Mouse (Mus musculus) brain, embryonic 14.5 days (tissue): ENCODE measurements around the gene Magel2. TPM values are rescaled to one million over a fixed set of nuclear protein-coding genes. Genes with fewer than 3 reads are reported as not detected.

ENCODE experiments used
- DNase-seq: peaks from one replicate; pipeline ENCODE4 v3.0.0-alpha.2; 2011; ENCODE audit warnings: low read depth
- CTCF ChIP-seq: fragments of 200-500 bp; IDR thresholded peaks from 2 replicates; pipeline ENCODE4 v1.5.1; 2012; ENCODE audit warnings: inconsistent platforms, mild to moderate bottlenecking, moderate library complexity, borderline replicate concordance; ENCODE audit not compliant: insufficient read depth, insufficient read length; ENCODE audit errors: extremely low read depth
- POLR2A ChIP-seq: fragments of 200-500 bp; IDR thresholded peaks from 2 replicates; pipeline ENCODE4 v1.6.1; 2012; ENCODE audit warnings: mild to moderate bottlenecking, inconsistent platforms, borderline replicate concordance; ENCODE audit not compliant: poor library complexity, insufficient read depth, insufficient read length, severe bottlenecking; ENCODE audit errors: extremely low read depth
- polyA plus RNA-seq: library from polyadenylated mRNA; depleted of rRNA; stranded (reverse); fragments of >200 nt; gene quantifications from 2 replicates; pipeline ENCODE4 v1.2.3, GENCODE M21; 2012

Magel2 gene
- polyA plus RNA-seq, 1 experiment, result 71.9 TPM

DNA sequence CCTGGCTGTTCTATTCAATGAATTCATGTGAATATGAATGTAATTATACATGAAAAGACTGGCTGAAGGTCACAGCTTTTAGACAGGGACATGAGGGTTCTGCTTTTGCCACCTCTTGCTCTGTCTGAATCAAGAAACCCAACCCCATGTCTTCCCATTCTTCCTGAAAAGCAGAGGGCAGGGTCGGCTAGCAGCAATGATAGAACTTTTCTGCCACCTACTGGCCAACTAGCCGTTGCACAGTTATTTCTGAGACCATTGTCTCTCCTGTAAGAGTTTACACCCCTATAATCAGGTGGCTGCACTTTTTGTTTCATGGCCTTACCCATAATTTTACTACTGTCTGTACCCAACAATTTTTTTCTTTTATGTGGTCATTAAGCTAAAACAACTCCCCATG, 5.6 kb downstream of the Magel2 start:
- TF ChIP-seq POLR2A (no peak), CTCF (peak; percentile 68; the same call in 1 of the 2 replicates)
- peak; percentile 80 for DNase-seq

DNA sequence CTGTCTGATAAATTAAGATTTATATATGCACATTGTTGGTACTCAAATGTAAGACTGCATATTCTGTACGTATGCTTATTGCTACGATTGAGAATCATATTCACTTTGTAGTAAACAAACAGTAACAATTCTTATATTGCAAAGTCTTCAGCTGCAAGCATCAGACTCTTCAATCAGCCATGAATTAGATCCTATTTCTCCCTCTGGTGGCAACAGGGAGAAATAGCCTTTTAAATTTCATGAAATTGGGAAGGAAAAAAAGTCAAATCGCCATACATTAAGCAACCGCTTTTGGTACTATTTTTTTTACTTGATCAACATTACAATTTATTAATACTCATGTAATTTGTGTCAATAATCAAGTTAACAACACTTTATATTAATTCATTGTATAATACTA, 11.5 kb downstream of the Magel2 start:
- TF ChIP-seq POLR2A, result no peak
- TF ChIP-seq CTCF, result 0 out of 2 replicates have a peak, but pooled peaks have one; percentile 5
- DNase-seq, result peak; percentile 37

DNA sequence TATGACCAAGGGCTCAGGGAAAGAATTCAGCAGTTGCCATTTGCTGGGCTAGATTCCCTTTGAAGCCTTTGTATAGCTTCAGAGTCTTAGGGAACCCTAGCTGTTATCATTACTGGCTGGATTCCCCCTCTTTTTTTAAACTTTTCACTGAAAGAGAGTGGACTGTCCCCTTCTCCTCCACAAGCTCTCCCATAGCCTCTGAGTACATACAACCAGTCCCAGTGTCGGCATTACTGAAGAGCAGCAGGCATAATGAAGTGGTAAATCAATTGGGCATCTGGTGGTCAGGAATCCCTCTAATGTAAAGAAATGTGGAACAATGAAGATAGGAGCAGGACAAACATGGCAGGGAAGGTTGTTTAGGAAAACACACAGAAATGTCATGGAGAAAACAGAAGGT, 15.4 kb downstream of the Magel2 start:
- TF ChIP-seq CTCF, result no peak
- no peak for TF ChIP-seq POLR2A
- no peak for DNase-seq

DNA sequence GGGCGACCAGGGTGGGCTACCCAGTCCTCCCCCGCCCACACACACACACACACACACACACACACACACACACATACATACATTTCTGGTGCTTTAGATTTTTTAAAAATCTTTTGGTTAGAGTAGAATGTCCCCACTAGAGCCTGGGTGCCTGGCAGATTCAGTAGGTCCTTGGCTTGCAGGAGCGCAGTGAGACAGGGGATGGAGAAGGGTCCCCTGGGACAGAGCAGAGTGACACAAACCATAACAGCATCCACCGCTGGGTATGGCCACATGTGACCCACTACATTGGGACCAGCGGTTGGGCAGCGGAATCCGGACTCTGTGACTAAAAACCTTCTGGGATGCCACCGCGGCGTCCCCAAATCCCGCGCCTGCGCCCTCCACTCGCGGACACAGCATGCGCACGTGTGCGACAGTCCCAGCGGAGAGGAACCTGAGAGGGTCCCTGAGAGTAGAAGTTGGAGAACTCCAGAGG, 29.8 kb downstream of the Magel2 start:
- peak; percentile 59 for DNase-seq
- TF ChIP-seq POLR2A, result no peak
- TF ChIP-seq CTCF, result no peak

DNA sequence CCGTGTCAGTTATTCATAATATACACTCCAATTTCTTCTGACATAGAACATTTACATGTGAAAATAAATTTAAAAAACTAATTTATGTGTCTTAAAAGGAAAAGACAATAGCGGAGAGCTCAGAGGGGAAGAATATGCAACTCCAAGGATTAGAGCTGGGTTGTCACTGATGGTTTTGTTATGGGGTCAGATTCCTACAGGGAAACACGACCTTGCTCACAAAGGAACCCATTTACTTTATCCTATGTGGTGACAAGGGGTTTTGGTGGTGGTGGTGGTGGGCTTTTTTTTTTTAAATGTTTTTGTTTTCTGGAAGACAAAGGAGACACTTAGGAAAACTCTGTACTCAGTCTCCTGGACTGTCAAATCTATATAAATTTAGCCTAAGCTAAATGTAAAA, 31.0 kb downstream of the Magel2 start:
- no peak for TF ChIP-seq CTCF
- no peak for TF ChIP-seq POLR2A
- no peak for DNase-seq

DNA sequence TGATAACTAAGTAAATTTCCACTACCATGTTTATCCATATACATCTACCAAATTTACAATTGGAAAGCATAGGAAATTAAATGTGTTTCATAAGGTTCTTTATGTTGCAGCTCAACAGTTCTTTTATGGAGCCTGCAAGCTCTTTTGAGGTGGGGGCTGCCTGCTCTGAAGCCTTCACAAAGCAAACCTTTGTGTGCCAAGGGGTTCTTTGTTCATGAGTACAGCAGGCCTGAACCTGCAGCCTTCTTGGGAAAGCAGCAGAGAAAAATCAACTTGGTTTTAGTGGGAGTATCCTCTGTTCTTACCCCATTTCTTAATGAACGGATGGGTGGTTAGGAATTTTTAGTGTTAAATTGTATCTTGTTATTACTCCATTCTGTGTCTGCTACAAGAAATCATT, 38.4 kb downstream of the Magel2 start:
- TF ChIP-seq POLR2A (no peak), CTCF (no peak)
- DNase-seq, result peak; percentile 87

DNA sequence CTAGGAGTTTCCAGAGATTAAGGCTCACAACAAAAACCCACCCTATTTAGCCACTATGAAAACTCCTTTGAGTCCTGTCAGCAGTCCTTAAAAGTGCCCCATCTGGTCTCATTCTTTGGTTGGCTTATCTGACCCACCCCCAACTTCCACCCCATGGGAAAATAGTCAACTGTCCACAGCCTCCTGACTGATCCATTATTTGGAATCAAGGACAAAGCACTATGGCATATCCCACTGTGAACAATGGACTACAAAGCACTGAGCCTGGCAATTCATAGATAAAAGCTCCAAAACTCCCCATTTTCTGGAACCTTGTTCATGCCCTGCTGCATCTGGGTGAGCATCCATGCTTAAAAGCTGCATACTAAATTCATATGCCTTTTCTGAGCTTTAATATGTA, 39.4 kb downstream of the Magel2 start:
- no peak for TF ChIP-seq POLR2A
- TF ChIP-seq CTCF, result no peak
- DNase-seq, result peak; percentile 69

DNA sequence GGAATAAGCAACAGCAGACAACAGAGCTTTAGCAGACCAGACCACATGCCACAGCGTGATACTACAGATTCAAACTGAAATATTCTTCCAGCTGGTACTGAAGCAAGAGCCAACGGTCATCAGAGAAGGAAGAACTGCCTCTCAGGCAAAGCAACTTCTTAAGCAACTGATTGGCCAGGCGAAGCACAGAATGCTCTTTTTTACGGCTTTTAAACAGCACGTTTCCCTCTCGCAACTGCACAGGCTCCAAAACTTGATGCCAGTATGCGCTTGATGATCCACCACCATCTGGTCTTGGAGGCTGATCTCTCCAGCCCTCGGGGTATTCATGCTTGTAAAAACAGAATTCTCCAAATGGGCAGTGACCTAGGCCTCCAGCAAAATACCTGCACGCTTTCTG, 41.5 kb downstream of the Magel2 start:
- DNase-seq, result peak; percentile 61
- TF ChIP-seq POLR2A (no peak), CTCF (no peak)

DNA sequence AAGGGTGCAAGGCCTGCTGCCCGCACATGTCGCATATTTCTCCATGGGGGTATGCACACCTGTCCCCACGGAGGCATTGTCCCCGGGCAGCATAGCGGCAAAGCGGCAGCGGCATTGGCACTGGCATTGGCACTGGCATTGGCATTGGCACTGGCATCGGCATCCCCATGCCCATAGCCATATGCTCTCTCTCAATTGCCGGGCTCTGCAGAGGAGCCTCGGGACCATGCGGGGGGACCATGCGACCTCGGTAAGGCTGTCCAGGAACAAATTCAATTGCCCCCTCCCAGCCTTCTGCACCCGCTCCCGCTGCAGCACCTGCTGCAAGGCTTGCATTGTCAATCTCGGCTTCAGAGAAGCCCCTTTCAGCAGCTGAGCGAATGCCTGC, 42.3 kb downstream of the Magel2 start:
- no peak for TF ChIP-seq POLR2A
- TF ChIP-seq CTCF, result no peak
- no peak for DNase-seq

DNA sequence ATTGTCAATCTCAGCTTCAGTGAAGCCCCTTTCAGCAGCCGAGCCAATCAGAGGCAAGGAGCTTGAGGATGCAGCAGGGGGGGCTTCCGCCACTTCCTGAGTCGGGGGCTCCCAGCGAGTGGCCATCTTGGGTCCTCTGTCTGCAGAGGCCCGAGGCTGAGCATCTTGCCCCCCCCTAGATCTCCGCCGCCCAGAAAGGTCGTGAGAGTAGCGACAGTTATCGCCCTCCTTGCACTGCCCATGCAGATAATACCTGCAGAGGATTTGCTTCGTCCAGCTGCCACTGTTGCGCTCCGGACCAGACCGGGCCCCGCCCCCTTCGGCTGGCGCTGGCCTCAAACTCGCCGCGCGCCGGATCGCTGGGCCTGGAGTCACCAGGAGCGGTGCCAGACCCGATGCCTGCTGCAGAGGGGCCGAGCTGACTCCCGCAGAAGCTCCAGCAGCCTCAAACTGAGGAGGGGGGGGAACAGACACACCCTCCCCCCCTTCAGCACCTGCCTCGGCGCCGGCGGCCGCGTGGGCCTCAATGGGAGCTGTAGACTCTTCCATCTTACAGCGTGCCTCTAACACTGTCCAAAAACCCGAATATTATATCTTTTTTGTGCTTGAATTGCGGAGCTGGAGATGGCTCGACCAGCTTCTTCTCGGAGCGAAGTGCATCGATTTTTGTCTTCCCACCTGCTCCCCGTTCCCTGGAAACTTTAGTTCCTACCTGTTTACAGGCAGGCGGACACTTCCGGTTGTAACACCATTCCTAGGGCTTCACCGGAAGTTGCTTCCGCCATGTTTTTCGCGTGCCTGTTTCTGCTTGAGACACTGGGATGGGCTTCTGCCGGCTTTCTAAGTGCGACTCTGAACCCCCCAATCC, 42.9 kb downstream of the Magel2 start, which contains the start of gene Mkrn3:
Gene Mkrn3 (minus strand): TSS at position 647 of the 868 bp plus-strand sequence.
- peak; percentile 98 for DNase-seq
- TF ChIP-seq CTCF (no peak), POLR2A (no peak; the same call in 1 of the 2 replicates)

DNA sequence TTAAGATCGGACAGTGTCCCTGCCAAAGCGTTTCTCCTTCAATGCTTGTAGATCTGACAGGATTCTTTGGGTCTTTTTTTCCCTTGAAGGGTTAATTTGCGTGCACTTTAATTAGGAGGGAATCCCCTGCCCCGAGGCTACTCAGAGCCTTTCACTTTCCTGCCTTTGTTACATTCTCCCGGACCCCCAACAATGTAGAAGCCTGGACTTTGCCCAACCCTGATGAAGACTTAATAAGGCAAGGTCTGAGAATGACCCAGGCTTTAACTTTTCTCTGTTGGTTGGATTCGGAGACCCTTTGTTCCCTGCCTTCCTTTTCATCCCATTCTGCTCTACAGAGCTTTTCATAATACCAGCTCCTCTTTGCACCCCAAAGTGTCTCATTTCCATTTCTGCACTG, 43.8 kb downstream of the Magel2 start:
- TF ChIP-seq POLR2A (no peak), CTCF (no peak)
- DNase-seq, result peak; percentile 83

DNA sequence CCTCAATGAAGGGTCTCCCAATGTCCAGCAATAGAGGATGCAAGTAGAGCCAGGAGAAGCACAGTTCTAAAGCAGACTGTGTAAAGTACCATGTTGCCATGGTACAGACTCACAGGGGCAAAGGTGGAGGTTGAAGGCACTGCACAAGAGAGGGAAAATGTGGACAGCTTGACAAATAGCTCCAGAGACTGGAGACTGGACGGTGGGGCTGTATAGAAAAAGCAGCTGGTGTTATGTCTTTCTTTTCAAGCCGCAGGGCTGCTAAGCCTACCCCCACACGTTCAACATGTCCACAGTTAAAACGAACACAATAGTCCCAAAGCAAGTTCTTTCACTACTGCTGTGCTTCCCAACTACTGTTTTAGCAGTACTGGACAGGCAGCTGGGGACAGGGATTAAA, 46.4 kb downstream of the Magel2 start:
- DNase-seq, result peak; percentile 71
- no peak for TF ChIP-seq CTCF
- no peak for TF ChIP-seq POLR2A
